Mouse (Mus musculus) C2C12 (cell line): ENCODE measurements at regions not wholly inside any gene's neighbourhood (a gene's known extent, or its start where the extent isn't known, plus 50 kb on each side); places are given as distances from the start of the nearest gene placed in this dataset.

ENCODE experiments used
- CEBPB ChIP-seq: IDR thresholded peaks from one replicate; pipeline ENCODE4 v1.6.1; 2011; ENCODE audit warnings: low read depth, mild to moderate bottlenecking, control low read depth, moderate library complexity
- CTCF ChIP-seq: IDR thresholded peaks from one replicate; pipeline ENCODE4 v1.5.1; 2011; ENCODE audit not compliant: control insufficient read depth, insufficient read depth, insufficient read length
- FOSL1 ChIP-seq: IDR thresholded peaks from one replicate; pipeline ENCODE4 v1.8.0; 2011; ENCODE audit warnings: mild to moderate bottlenecking, low read length; ENCODE audit not compliant: poor library complexity, insufficient read depth, severe bottlenecking
- MAX ChIP-seq: IDR thresholded peaks from one replicate; pipeline ENCODE4 v1.6.1; 2011; ENCODE audit warnings: mild to moderate bottlenecking, control low read depth
- MYOG ChIP-seq: IDR thresholded peaks from one replicate; pipeline ENCODE4 v1.6.1; 2011; ENCODE audit not compliant: control insufficient read depth, insufficient read length; ENCODE audit errors: extremely low read depth
- USF1 ChIP-seq: IDR thresholded peaks from one replicate; pipeline ENCODE4 v1.6.1; 2011; ENCODE audit warnings: low read depth, mild to moderate bottlenecking, control low read depth, moderate library complexity

- TF ChIP-seq USF1 (no peak), CTCF (no peak), CEBPB (no peak), FOSL1 (no peak), MYOG (no peak), MAX (no peak)
Measured at GRCm38 (mm10) chr5:101523490-101523889, 141.3 kb downstream of the Nkx6-1 start.
